Mouse (Mus musculus) monocyte, adult 5-6 weeks (primary cell): ENCODE data around the gene Capn11. TPM values are rescaled to one million over a fixed set of nuclear protein-coding genes. Genes with fewer than 3 reads are reported as not detected.

Source experiments
- ATAC-seq: fragments of 153-309, 156-312 bp; replicated peaks from 2 replicates; pipeline ENCODE4 v1.8.0; 2017; ENCODE audit warnings: mild to moderate bottlenecking; ENCODE audit not compliant: low TSS enrichment, insufficient number of reproducible peaks, severe bottlenecking, poor library complexity, low FRiP score
- total RNA-seq: library from RNA; stranded (forward); fragments of 200-1000, 200-491, 200-594 nt; gene quantifications from 3 replicates; pipeline ENCODE4 v1.2.3, GENCODE M21; 2017

Gene Capn11
- total RNA-seq, 1 experiment from 2014 or later: not detected

DNA sequence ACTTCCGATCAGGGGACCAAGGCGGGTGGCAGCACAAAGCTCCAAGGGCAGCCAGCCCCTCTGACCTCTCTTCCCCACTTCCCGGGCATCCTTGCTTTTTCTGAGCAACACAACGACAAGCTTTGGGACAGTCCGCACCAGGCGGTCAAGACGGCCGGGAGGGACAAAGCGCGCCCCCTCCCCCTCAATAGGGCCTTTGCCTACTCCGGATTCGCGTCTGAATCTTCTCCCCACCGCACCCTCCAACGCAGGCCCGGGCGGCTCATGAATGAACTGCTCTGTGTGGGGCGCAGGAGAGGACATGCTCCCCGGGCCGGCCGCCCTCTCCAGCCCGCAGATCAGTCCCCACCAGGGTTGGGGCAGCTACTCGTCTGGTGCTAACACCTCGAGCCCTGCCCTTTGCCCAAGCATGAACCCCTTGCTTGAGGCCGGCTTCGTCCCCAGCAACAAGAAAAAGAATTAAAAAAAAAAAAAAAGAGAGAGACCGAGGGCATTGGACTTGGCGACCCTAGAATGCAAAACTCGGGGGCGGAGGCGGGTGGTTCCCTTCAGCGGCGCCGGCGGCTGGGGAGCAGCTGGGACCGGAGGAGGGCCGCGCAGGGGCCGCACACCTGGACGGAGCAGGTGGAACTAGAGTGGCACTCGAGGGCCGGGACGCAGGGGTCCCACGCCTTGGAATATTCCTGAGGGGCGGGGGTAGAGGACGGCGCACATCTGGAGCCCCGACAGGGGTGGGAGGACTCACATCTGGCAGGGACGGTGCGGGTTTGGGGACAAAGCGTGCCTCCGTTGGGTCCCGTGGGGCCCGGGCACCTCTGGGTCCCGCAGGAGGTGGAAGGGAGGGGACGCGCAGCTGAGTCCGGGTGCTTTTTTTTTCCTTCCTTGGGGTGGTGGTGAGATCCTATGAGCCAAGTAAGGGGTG is 26.3 kb upstream of the Capn11 start:
- peak; percentile 23 for ATAC-seq

DNA sequence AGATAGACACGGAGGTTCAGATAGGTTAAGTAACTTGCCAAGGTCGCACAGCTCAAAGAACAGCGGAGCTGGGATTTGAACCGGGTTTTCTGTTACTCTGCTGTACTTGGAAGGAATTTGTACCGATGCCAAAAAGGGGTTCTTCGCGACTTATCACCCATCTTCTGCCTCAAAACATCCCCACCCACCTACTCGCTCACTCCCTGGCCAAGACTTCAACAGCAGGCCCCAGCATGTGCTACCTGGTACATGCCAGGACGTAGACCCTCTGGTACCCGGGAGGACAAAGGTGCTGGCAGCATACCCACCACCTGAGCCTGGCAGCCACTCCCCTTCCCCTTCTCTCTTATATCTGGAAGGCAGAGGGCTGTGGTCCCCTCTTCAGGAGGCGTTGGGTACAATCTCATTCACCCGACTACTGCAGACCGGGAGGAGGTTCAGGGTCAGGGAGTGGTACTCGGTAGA is 25.6 kb upstream of the Capn11 start:
- ATAC-seq: no peak

DNA sequence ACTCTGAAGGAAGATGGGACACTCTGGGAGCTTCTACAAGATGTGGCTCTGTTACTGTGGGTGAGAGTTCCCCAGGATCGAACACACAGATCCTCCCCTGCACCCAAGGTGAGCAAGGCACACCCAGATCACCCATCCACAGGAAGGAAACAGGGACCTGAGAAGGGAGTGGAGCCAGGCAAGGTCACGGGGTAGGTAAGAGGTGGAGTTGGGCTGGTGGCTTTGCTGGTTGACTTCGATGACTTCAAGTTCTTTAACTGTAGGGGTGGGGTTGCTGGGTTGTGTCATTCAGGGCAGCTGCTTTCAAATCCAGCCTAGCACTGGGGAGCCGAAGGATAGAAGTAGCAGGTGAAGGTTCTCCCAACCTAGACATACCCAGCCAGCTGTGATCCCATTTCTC is 23.7 kb upstream of the Capn11 start:
- ATAC-seq: no peak

DNA sequence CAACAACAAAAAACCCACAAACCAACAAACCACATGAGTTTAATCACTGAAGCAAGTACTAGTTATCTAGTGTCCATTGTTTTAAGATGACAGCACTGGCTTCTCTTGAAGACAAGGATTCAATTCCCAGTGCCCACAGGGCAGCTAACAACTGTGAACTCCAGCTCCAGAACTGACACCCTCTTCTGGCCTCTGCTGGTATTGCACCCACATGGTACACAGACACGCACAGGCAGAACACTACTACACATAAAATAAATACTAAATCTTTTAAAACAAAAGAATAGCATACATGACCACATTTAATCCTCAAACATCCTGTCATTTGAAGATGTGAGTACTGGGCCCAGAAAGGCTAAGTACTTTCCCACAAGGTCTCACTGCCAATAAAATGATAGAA is 22.5 kb upstream of the Capn11 start:
- no peak for ATAC-seq

DNA sequence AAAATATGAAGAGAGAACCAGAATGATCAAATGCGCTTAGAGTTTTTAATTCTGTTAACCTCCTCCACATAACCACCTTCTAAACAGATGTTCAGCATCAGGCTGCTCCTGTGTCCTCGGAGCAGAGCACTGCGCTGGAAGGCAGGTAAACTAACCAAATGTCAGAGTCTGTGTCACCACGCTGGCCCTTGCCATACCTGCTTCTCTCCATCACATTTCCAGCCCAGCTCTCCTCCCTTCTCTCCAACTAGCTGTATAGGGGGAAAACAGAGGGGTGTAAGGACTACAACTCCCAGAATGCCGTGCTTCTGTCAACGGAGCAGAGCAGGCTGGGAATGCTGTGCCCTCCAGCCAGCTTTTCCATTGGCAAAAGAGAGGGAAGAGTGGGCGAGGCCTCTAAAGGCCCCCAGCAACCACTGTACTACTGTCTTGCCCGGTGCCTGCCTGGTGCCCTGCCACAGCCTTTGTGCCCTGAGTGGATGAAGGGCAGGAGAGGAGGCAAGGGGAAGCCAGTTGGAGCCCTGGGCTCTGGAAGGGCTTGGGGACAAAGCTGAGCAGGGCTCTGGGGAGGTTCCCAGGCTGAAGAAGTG is 21.4 kb upstream of the Capn11 start:
- ATAC-seq: no peak

DNA sequence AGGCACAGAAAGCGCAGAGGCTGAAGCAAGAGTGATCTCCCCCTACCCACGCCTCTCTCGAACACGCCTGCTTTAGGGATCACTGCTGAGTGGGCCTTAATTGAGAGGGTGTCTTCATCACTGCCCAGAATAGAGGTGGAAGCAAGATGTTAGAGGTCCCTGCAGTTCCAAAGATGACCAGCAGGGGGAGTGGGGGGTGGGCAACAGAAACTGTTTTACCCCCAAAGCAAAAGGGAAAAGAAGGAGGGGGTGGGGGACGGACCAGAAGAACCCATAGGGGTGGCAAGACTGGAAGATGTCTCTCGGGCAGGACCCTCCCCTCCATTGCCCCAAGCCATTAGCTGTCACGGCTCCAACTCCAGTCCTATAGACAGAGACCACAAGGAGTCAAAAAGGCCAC is 19.0 kb upstream of the Capn11 start:
- ATAC-seq: no peak

DNA sequence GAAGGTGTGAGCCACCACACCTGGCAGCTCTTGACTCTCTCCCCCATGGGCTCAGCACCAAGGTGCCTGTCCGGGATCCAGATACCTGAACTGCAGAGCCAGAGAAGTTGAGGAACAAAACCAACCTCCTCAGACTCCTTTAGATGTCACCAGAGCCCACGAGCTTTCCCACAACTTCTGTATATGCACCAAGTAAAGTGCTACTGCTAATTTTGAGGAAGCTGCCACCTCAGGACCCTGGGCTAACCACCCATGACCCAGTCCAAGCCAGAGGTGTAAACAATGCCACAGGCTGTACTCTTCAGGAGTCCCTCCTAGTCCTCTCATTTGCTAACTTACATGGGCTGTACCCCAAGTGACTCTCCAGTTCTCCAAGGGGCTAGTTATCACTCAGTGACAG is 13.5 kb upstream of the Capn11 start:
- no peak for ATAC-seq

DNA sequence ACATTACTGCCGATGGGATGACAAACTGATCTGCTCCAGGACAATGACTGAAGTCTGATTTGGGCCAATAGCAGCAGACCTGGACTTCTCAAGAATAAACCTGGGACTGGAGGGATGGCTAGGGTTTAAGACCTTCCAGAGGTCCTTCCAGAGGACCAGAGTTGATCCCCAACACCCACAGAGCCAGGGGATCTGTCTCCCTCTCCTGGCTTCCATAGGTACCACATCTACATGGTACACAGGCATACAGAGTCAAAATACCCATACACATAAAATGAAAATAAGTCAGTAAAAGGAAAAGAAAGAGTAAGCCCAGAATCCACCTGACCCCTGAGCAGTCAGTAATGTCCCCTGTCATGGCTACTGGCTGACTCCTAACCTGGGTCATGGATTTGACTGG is 12.7 kb upstream of the Capn11 start:
- ATAC-seq: no peak

DNA sequence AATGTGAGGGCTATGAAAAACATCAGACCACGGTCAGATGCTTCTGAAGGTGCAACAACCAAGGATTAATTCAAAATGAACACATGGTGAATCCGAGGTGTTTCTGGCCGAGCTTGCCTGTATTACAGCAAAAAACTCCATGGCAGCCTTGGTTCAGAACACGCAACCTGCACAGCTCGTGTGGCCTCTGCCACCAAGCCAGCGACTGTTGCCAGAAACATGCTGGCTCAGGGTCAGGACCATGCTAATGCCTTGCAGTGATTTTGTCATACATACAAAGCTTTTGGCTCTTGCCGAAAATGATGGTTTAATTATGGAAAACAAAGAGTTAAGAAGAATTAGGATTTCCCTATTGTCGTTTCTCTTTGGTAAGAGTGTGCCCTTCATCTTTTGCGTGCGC is 8.9 kb upstream of the Capn11 start:
- ATAC-seq: no peak

DNA sequence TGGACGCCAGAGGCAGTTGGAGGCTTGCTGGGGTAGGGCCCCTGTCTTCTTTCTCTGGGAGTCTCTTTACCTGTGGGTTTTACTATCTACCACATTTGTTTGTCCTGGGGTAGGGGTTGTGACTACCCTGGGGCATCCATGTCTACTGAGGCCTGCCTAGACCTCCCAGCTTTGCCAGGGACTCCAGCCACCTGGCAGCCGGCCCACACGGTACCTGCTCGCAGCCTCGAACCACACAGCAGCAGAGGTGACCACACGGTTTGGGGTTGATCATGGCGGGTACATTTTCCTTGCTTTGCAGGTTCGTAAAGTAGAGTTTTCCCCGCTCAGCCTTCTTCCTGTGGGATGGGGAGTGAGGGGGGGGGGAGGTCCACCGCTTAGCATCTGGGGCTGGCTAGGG is 8.4 kb upstream of the Capn11 start:
- no peak for ATAC-seq

DNA sequence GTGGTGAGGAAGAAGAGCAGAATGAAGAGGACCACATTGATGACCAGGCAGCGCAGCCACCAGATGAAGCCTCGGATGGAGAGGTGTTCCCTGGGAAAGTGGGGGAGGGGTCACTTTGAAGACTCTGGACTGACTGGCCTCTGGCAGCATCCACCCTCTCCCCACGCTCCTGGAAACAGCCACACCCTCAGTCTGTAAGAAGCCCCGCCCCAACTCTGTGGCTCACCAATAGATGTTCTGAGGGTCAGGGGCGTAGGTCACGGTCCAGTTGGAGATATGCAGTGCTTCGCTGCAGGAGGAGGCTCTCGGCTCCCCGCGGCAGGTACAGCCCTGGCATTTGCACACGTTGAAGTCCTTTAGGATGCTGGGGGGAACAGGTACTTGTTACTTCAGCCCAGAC is 7.0 kb upstream of the Capn11 start:
- ATAC-seq: no peak

DNA sequence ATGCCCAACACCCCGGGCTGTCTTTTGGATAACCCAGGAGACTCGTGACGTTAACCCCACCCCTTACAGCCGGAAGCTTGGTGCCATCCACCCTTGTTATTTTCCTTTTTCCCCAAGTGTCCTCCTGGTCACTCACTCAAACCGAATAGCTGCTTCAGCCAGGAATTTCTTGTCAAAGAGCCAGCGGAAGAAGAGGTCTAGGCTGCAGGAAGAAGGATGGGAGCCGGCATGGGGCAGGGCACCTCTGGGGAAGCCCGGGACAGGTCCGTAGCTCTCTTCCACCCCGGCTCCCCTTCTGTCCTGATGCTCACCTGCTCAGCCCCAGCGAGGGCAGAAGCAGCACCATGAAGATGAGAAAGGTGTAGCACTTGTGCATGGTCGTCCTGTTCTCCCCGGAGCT is 5.5 kb upstream of the Capn11 start:
- no peak for ATAC-seq

DNA sequence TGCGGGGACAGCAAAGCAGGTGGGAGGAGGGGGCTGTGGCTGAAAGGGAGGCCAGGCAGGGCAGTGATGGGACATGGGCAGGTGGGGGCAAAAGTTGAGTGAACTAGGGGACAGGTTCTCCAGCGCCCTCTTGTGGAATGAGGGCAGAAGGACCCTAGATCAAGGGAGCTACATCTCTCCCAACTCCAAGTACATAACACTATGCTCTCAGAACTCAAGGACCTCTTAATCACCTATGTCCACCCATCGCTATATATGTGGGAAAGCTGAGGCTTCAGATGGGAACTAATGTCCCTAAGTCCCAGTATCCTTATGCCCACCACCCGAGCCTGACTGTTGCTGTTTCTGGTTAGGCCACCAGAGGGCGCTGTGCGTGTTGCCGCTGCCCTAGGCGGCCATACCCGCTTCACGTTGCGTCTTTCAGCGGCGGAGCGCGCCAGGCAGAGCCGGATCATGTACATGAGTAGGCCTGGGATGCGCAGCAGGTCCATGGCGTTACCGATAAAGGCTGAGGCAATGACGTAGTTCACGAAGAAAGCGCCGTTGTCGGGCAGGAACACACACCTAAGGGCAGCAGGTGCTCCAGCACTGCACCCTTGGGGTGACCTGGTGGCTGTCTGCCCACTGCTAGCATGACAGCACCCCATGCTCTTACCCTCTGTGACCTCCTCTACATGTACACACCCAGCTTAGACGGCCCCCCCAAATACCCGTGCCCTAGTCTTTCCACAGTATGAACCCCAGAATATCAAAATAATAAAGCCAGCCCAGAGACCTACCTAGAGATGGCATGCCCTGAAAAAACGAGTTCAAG is 4.2 kb upstream of the Capn11 start:
- peak; percentile 54; the same call in 1 of the 2 replicates for ATAC-seq

DNA sequence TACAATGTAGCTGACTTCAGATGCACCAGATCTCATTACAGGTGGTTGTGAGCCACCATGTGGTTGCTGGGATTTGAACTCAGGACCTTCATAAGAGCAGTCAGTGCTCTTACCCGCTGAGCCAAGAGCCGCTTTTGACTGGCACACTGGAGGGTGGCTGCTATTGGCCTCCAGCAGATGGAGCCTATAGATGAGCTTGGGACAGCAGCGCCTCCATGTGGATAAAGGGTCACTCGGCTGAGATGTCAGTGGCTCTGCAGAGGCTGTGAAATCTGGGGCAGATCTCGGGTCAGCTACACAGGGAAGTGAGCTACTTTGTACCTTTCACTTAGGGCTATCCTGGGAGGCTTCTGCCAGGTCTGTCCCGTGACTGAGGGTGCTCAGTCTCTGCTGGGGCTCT is 3.3 kb downstream of the Capn11 start:
- no peak for ATAC-seq

DNA sequence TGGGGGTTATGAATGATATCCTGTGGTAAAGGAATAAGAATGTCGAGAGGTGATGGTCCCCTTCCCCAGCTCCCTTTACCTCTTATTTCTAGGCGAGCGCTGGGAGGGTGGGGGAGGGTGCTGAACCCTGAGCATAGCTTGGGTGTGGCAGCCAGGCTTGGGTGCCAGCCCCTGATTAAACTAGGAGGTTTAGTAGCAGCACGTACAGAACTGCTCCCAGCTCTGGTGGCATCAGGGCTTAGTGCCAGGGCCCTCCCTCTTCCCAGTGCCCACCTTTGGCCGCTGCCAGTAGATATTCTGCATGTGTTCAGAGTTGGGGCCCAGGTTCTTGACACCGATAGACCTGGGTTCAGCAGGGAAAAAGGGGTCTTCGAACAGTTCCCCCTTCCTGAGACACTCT is 5.9 kb downstream of the Capn11 start:
- no peak for ATAC-seq

DNA sequence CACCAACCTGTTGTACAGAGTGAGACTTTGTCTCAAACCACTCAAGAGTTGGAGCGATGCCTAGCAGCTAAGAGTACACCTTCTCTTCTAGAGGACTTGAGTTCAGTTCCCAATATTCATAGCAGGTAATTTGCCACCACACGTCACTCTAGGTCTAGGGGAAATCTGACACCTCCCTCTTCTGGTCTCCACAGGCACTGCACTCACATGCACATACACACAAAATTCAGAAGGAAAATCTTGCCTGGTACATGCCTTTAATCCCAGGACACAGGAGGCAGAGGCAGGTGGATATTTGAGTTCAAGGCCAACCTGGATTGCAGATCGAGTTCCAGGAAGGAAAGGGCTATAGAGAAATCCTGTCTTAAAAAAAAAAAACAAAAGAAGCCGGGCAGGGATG is 14.9 kb downstream of the Capn11 start:
- no peak for ATAC-seq

DNA sequence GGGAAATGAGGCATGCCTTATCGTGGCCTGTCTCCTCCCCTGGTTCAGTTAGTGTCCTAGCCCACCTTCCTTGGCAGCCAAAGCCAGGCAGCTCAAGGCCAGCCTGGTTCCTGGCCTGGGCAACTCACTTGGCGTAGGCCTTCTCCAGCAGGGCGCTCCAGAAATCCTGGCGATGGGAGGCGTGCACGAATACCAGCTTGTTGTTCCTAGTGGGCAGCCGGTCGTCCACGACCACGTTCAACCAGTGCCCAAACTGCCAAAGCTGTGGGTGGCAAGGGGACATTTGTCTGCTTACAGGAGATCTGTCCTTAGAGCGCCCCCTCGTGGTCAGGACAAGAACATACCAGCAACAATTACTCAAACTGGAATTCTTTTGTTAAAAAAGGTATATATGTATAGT is 16.4 kb downstream of the Capn11 start:
- ATAC-seq: peak; percentile 53

DNA sequence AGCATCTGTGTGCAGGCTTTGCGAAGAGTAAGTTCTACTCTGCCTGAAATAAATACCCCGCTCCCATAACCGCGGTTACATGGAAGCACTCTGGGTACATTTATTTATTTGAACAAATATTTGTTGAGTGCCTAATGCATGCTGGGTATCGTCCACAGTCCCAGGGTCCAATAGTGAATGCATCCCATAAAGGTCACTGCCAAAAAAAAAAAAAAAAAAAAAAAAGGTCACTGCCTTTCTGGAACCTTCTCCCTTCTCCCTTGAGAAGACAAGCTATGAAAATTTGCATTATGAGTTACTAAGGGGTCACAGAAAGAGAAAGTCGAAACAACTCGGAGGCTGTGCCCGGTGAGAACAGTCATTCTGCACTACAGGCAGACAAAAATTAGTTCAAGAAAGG is 17.1 kb downstream of the Capn11 start:
- no peak for ATAC-seq

DNA sequence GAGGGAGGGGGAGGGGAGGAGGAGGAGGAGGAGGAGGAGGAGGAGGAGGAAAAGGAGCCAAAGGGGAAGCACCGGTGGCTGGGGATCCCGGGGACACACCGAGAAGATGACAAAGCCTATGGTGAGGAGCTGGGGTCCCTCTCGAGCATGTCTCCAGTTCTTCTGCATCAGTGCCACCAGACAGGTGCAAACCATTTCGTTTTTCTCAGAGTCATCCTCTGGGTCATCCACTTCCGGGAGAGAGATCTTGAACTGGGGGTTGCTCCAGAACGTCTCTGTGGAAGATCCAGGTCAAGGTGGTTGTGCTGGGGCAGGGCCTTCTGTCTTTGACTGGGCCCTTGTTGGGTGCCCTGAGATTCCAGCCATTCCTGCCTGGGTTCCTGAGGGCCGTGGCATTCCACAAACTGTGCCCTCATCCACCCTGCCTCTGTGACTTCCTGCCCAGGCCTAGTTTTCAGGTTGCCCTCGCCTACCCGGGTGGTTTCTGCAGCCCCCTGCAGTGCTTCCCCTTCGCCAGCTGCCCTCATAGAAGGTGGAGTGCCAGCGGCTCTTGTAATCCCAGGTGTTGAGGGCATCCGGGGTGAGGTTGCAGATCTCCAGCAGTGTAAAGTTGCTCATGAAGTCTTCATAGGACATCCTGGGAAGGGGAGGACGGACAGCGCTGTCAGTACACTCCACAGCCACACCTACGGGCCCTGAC is 20.4 kb downstream of the Capn11 start:
- ATAC-seq: no peak
